Mouse (Mus musculus): Measurements from ENCODE around the gene Gabbr2. TPM values are rescaled to one million over a fixed set of nuclear protein-coding genes. Genes with fewer than 3 reads are reported as not detected.

The Gabbr2 gene
- total RNA-seq, 2 experiments from 2014 or later, result 233 to 236 TPM

- DNase-seq (ENCODE audit: low spot score in 2 of 2), result peak; percentile 53 to 68
Measured at GRCm38 (mm10) chr4:46828141-46828571, 163.5 kb downstream of the Gabbr2 start.

GRCm38 (mm10) chr4:46827471-46827870 lies 164.2 kb downstream of the Gabbr2 start:
- peak; percentile 79 for DNase-seq (ENCODE audit: low spot score in 2 of 2)

- DNase-seq (ENCODE audit: low spot score in 2 of 2), result no peak
Measured at GRCm38 (mm10) chr4:46825846-46826529, 165.7 kb downstream of the Gabbr2 start.

GRCm38 (mm10) chr4:46823738-46824137 lies 167.9 kb downstream of the Gabbr2 start:
- DNase-seq (ENCODE audit: low spot score in 2 of 2), result peak in 1 of 2 experiments; percentile 54

- DNase-seq (ENCODE audit: low spot score in 2 of 2), result no peak
Measured at GRCm38 (mm10) chr4:46821709-46822108, 170.0 kb downstream of the Gabbr2 start.

- peak; percentile 52 to 63 for DNase-seq (ENCODE audit: low spot score in 2 of 2)
Measured at GRCm38 (mm10) chr4:46814954-46815353, 176.7 kb downstream of the Gabbr2 start.

GRCm38 (mm10) chr4:46814236-46814635 lies 177.4 kb downstream of the Gabbr2 start:
- no peak for DNase-seq (ENCODE audit: low spot score in 2 of 2)

- no peak for DNase-seq (ENCODE audit: low spot score in 2 of 2)
Measured at GRCm38 (mm10) chr4:46811165-46811564, 180.5 kb downstream of the Gabbr2 start.

- no peak for DNase-seq (ENCODE audit: low spot score in 2 of 2)
Measured at GRCm38 (mm10) chr4:46806876-46807275, 184.8 kb downstream of the Gabbr2 start.

GRCm38 (mm10) chr4:46805910-46806309 lies 185.8 kb downstream of the Gabbr2 start:
- DNase-seq (ENCODE audit: low spot score in 2 of 2), result peak; percentile 64 to 84

GRCm38 (mm10) chr4:46802386-46802785 lies 189.3 kb downstream of the Gabbr2 start:
- DNase-seq (ENCODE audit: low spot score in 2 of 2), result no peak

- no peak for DNase-seq (ENCODE audit: low spot score in 2 of 2)
Measured at GRCm38 (mm10) chr4:46799904-46800303, 191.8 kb downstream of the Gabbr2 start.

- DNase-seq (ENCODE audit: low spot score in 2 of 2), result no peak
Measured at GRCm38 (mm10) chr4:46795707-46796106, 196.0 kb downstream of the Gabbr2 start.

- DNase-seq (ENCODE audit: low spot score in 2 of 2), result peak; percentile 79 to 89
Measured at GRCm38 (mm10) chr4:46794583-46794982, 197.1 kb downstream of the Gabbr2 start.

- DNase-seq (ENCODE audit: low spot score in 2 of 2), result peak; percentile 72 to 77
Measured at GRCm38 (mm10) chr4:46792280-46793026, 199.2 kb downstream of the Gabbr2 start.

GRCm38 (mm10) chr4:46791268-46791951 lies 200.3 kb downstream of the Gabbr2 start:
- DNase-seq (ENCODE audit: low spot score in 2 of 2), result no peak

GRCm38 (mm10) chr4:46790609-46791267 lies 200.9 kb downstream of the Gabbr2 start:
- no peak for DNase-seq (ENCODE audit: low spot score in 2 of 2)

GRCm38 (mm10) chr4:46784430-46785049 lies 207.1 kb downstream of the Gabbr2 start:
- DNase-seq (ENCODE audit: low spot score in 2 of 2), result no peak

GRCm38 (mm10) chr4:46781109-46781508 lies 210.6 kb downstream of the Gabbr2 start:
- no peak for DNase-seq (ENCODE audit: low spot score in 2 of 2)

GRCm38 (mm10) chr4:46775959-46776358 lies 215.7 kb downstream of the Gabbr2 start:
- DNase-seq (ENCODE audit: low spot score in 2 of 2), result no peak

- DNase-seq (ENCODE audit: low spot score in 2 of 2), result no peak
Measured at GRCm38 (mm10) chr4:46774652-46775051, 217.0 kb downstream of the Gabbr2 start.
